Mouse (Mus musculus): ENCODE data around the gene Slc16a6. TPM values are rescaled to one million over a fixed set of nuclear protein-coding genes. Genes with fewer than 3 reads are reported as not detected.
A peak's percentile ranks its signal among the peaks of the same experiment; 100 is the strongest.

Gene Slc16a6
- total and polyA plus RNA-seq, 2 experiments from 2014 or later, result 8.7 to 11.2 TPM

- Histone ChIP-seq H3K4me1 (ENCODE audit: insufficient read depth, low read length) (no peaks in the 10 kb centered on the region), H3K9ac (replicated peaks; ENCODE audit: low read length) (no peak overlapping the region), H3K27me3 (ENCODE audit: insufficient read depth, low read length) (no peaks in the 10 kb centered on the region), H3K36me3 (ENCODE audit: insufficient read depth, low read length) (peaks cover 8% of the 10 kb centered on the region; the same call in 1 of the 2 replicates), H3K4me2 (ENCODE audit: low read depth, low read length) (no peak overlapping the region), H3K27ac (no peak overlapping the region), H3K9me3 (ENCODE audit: low read length) (no peaks in the 10 kb centered on the region), H3K4me3 (ENCODE audit: low read length) (no peak overlapping the region)
- DNase-seq (ENCODE audit: low spot score) (peak; percentile 67), ATAC-seq (0 out of 2 replicates have a peak, but pooled peaks have one; percentile 57)
- peak; percentile 78 for TF ChIP-seq CTCF (IDR thresholded peaks at IDR 0.05; ENCODE audit: low read depth)
- 61% methylated on average over 3 of the region's 3 CpGs for WGBS
Measured at GRCm38 (mm10) chr11:109441119-109441518, 32.3 kb downstream of the Slc16a6 start.

- ATAC-seq, result no peak
- Histone ChIP-seq H3K9me3 (ENCODE audit: low read length) (no peaks in the 10 kb centered on the region), H3K27ac (no peak overlapping the region), H3K9ac (replicated peaks; ENCODE audit: low read length) (no peak overlapping the region), H3K27me3 (ENCODE audit: insufficient read depth, low read length) (no peaks in the 10 kb centered on the region), H3K4me2 (ENCODE audit: low read depth, low read length) (peak overlapping the region; percentile 80), H3K4me3 (ENCODE audit: low read length) (no peak overlapping the region), H3K4me1 (ENCODE audit: insufficient read depth, low read length) (no peaks in the 10 kb centered on the region), H3K36me3 (ENCODE audit: insufficient read depth, low read length) (peaks cover 8% of the 10 kb centered on the region; the same call in 1 of the 2 replicates)
- TF ChIP-seq CTCF (IDR thresholded peaks at IDR 0.05; ENCODE audit: low read depth), result no peak
- WGBS, result 69% methylated on average over 4 of the region's 4 CpGs
- no peak for DNase-seq (ENCODE audit: low spot score)
Measured at GRCm38 (mm10) chr11:109440641-109441040, 32.8 kb downstream of the Slc16a6 start.

GRCm38 (mm10) chr11:109439829-109440340 is 33.5 kb downstream of the Slc16a6 start:
- H3K27me3 ChIP-seq (ENCODE audit: insufficient read depth, low read length), result no peaks in the 10 kb centered on the region
- TF ChIP-seq CTCF (IDR thresholded peaks at IDR 0.05; ENCODE audit: low read depth), result peak; percentile 32
- H3K4me2 ChIP-seq (ENCODE audit: low read depth, low read length), result peak overlapping the region; percentile 80
- H3K36me3 ChIP-seq (ENCODE audit: insufficient read depth, low read length), result peaks cover 12% of the 10 kb centered on the region; the same call in 1 of the 2 replicates
- ATAC-seq (peak; percentile 65), DNase-seq (ENCODE audit: low spot score) (peak; percentile 78)
- H3K4me3 ChIP-seq (ENCODE audit: low read length), result peak overlapping the region; percentile 46
- no peaks in the 10 kb centered on the region for H3K9me3 ChIP-seq (ENCODE audit: low read length)
- H3K27ac ChIP-seq, result peak overlapping the region; percentile 8; the same call in 1 of the 2 replicates
- WGBS, result 2% methylated on average over 32 of the region's 32 CpGs
- H3K4me1 ChIP-seq (ENCODE audit: insufficient read depth, low read length), result no peaks in the 10 kb centered on the region
- H3K9ac ChIP-seq (replicated peaks; ENCODE audit: low read length), result peak overlapping the region; percentile 56

- no peaks in the 10 kb centered on the region for H3K4me1 ChIP-seq (ENCODE audit: insufficient read depth, low read length)
- no peak for TF ChIP-seq CTCF (IDR thresholded peaks at IDR 0.05; ENCODE audit: low read depth)
- peak overlapping the region; percentile 80 for H3K4me2 ChIP-seq (ENCODE audit: low read depth, low read length)
- DNase-seq (ENCODE audit: low spot score) (no peak), ATAC-seq (no peak; the same call in 1 of the 2 replicates)
- peaks cover 18% of the 10 kb centered on the region; the same call in 1 of the 2 replicates for H3K36me3 ChIP-seq (ENCODE audit: insufficient read depth, low read length)
- H3K9ac ChIP-seq (replicated peaks; ENCODE audit: low read length), result peak overlapping the region; percentile 56; the same call in 1 of the 2 replicates
- H3K9me3 ChIP-seq (ENCODE audit: low read length), result no peaks in the 10 kb centered on the region
- peak overlapping the region; percentile 46 for H3K4me3 ChIP-seq (ENCODE audit: low read length)
- H3K27me3 ChIP-seq (ENCODE audit: insufficient read depth, low read length), result no peaks in the 10 kb centered on the region
- 0 out of 2 replicates have a peak overlapping the region, but pooled peaks have one; percentile 8 for H3K27ac ChIP-seq
- 14% methylated on average over 5 of the region's 5 CpGs for WGBS
Measured at GRCm38 (mm10) chr11:109439209-109439608, 34.2 kb downstream of the Slc16a6 start.

- Histone ChIP-seq H3K27me3 (ENCODE audit: insufficient read depth, low read length) (no peaks in the 10 kb centered on the region), H3K9ac (replicated peaks; ENCODE audit: low read length) (no peak overlapping the region), H3K9me3 (ENCODE audit: low read length) (no peaks in the 10 kb centered on the region), H3K36me3 (ENCODE audit: insufficient read depth, low read length) (peaks cover 25% of the 10 kb centered on the region; the same call in 1 of the 2 replicates), H3K4me2 (ENCODE audit: low read depth, low read length) (no peak overlapping the region), H3K4me1 (ENCODE audit: insufficient read depth, low read length) (no peaks in the 10 kb centered on the region), H3K4me3 (ENCODE audit: low read length) (no peak overlapping the region), H3K27ac (no peak overlapping the region)
- TF ChIP-seq CTCF (IDR thresholded peaks at IDR 0.05; ENCODE audit: low read depth), result no peak
- ATAC-seq (no peak), DNase-seq (ENCODE audit: low spot score) (no peak)
- 62% methylated on average over 8 of the region's 8 CpGs for WGBS
Measured at GRCm38 (mm10) chr11:109436889-109437288, 36.5 kb downstream of the Slc16a6 start.

- TF ChIP-seq CTCF (IDR thresholded peaks at IDR 0.05; ENCODE audit: low read depth), result 0 out of 2 replicates have a peak, but pooled peaks have one; percentile 2
- no peak overlapping the region for H3K4me2 ChIP-seq (ENCODE audit: low read depth, low read length)
- ATAC-seq (no peak), DNase-seq (ENCODE audit: low spot score) (no peak)
- no peaks in the 10 kb centered on the region for H3K4me1 ChIP-seq (ENCODE audit: insufficient read depth, low read length)
- H3K9me3 ChIP-seq (ENCODE audit: low read length), result no peaks in the 10 kb centered on the region
- 95% methylated on average over 16 of the region's 16 CpGs for WGBS
- no peak overlapping the region for H3K9ac ChIP-seq (replicated peaks; ENCODE audit: low read length)
- H3K4me3 ChIP-seq (ENCODE audit: low read length), result no peak overlapping the region
- peaks cover 32% of the 10 kb centered on the region; the same call in 1 of the 2 replicates for H3K36me3 ChIP-seq (ENCODE audit: insufficient read depth, low read length)
- no peaks in the 10 kb centered on the region for H3K27me3 ChIP-seq (ENCODE audit: insufficient read depth, low read length)
- no peak overlapping the region for H3K27ac ChIP-seq
Measured at GRCm38 (mm10) chr11:109434233-109434798, 39.1 kb downstream of the Slc16a6 start.

- H3K27me3 ChIP-seq (ENCODE audit: insufficient read depth, low read length), result no peaks in the 10 kb centered on the region
- H3K9ac ChIP-seq (replicated peaks; ENCODE audit: low read length), result no peak overlapping the region
- no peaks in the 10 kb centered on the region for H3K9me3 ChIP-seq (ENCODE audit: low read length)
- peaks cover 9% of the 10 kb centered on the region; the same call in 1 of the 2 replicates for H3K36me3 ChIP-seq (ENCODE audit: insufficient read depth, low read length)
- TF ChIP-seq CTCF (IDR thresholded peaks at IDR 0.05; ENCODE audit: low read depth), result no peak
- over 99% methylated on average over 5 of the region's 5 CpGs for WGBS
- peak overlapping the region; percentile 75; the same call in 1 of the 2 replicates for H3K4me2 ChIP-seq (ENCODE audit: low read depth, low read length)
- no peak overlapping the region for H3K27ac ChIP-seq
- ATAC-seq (no peak), DNase-seq (ENCODE audit: low spot score) (no peak)
- H3K4me1 ChIP-seq (ENCODE audit: insufficient read depth, low read length), result peaks cover 4% of the 10 kb centered on the region; the same call in 1 of the 2 replicates
- no peak overlapping the region for H3K4me3 ChIP-seq (ENCODE audit: low read length)
Measured at GRCm38 (mm10) chr11:109427353-109427752, 46.0 kb downstream of the Slc16a6 start.
